Mouse (Mus musculus) regulatory T cell (primary cell): ENCODE measurements around the gene Scd3.

Experiments used
- in situ Hi-C: fragments of 300-600 bp; cut with MboI, MseI; formaldehyde crosslinking; loops from one replicate; pipeline ENCODE4 v1.15.1; 2025; ENCODE audit warnings: high pct_unique_total_duplicates

Gene Scd3

GRCm38 (mm10) chr19:44203015-44203564 lies at the start of gene Scd3:
Gene Scd3, plus strand, starts transcription at chr19:44203269.
- in situ Hi-C loops = no loop called here

GRCm38 (mm10) chr19:44153781-44154180 lies 49.3 kb upstream of the Scd3 start:
- in situ Hi-C loops = loop anchor here (10.0 kb wide), 1 partner anchor 1401 kb away; no protein-coding TSS in a partner anchor

GRCm38 (mm10) chr19:44157005-44157404 lies 46.1 kb upstream of the Scd3 start:
- in situ Hi-C loops = loop anchor here (10.0 kb wide), 1 partner anchor 1398 kb away; no protein-coding TSS in a partner anchor

- in situ Hi-C loops = loop anchor here (10.0 kb wide), 1 partner anchor 1395 kb away; no protein-coding TSS in a partner anchor
Observed at GRCm38 (mm10) chr19:44159386-44159785, 43.7 kb upstream of the Scd3 start.

GRCm38 (mm10) chr19:44161515-44161914 lies 41.6 kb upstream of the Scd3 start:
- in situ Hi-C loops = no loop called here

- in situ Hi-C loops = no loop called here
Observed at GRCm38 (mm10) chr19:44174835-44175234, 28.2 kb upstream of the Scd3 start.

- in situ Hi-C loops = no loop called here
Observed at GRCm38 (mm10) chr19:44176741-44177140, 26.3 kb upstream of the Scd3 start.

GRCm38 (mm10) chr19:44180502-44180901 lies 22.6 kb upstream of the Scd3 start:
- in situ Hi-C loops = no loop called here

GRCm38 (mm10) chr19:44183968-44184367 lies 19.1 kb upstream of the Scd3 start:
- in situ Hi-C loops = no loop called here

GRCm38 (mm10) chr19:44189056-44189455 lies 14.0 kb upstream of the Scd3 start:
- in situ Hi-C loops = no loop called here

GRCm38 (mm10) chr19:44192342-44192741 lies 10.7 kb upstream of the Scd3 start, which contains the start of gene Pkd2l1:
Gene Pkd2l1, minus strand, starts transcription at chr19:44192442.
- in situ Hi-C loops = loop anchor here (5.0 kb wide), 1 partner anchor 230 kb away; no protein-coding TSS in a partner anchor

GRCm38 (mm10) chr19:44193906-44194305 lies 9.2 kb upstream of the Scd3 start:
- in situ Hi-C loops = loop anchor here (5.0 kb wide), 1 partner anchor 228 kb away; no protein-coding TSS in a partner anchor

GRCm38 (mm10) chr19:44195138-44195537 lies 7.9 kb upstream of the Scd3 start:
- in situ Hi-C loops = loop anchor here (5.0 kb wide), 1 partner anchor 102 kb away; no protein-coding TSS in a partner anchor

GRCm38 (mm10) chr19:44197053-44197852 lies 5.8 kb upstream of the Scd3 start:
- in situ Hi-C loops = loop anchor here (5.0 kb wide), 1 partner anchor 100 kb away; no protein-coding TSS in a partner anchor

GRCm38 (mm10) chr19:44198494-44198893 lies 4.6 kb upstream of the Scd3 start:
- in situ Hi-C loops = loop anchor here (5.0 kb wide), 1 partner anchor 99 kb away; no protein-coding TSS in a partner anchor

- in situ Hi-C loops = loop anchor here (5.0 kb wide), 1 partner anchor 98 kb away; no protein-coding TSS in a partner anchor
Observed at GRCm38 (mm10) chr19:44198964-44199363, 4.1 kb upstream of the Scd3 start.

- in situ Hi-C loops = no loop called here
Observed at GRCm38 (mm10) chr19:44207079-44207478, 4.0 kb downstream of the Scd3 start.

- in situ Hi-C loops = no loop called here
Observed at GRCm38 (mm10) chr19:44215255-44215654, 12.2 kb downstream of the Scd3 start.

- in situ Hi-C loops = no loop called here
Observed at GRCm38 (mm10) chr19:44217958-44218525, 15.0 kb downstream of the Scd3 start.

GRCm38 (mm10) chr19:44225728-44226127 lies 22.7 kb downstream of the Scd3 start:
- in situ Hi-C loops = no loop called here

GRCm38 (mm10) chr19:44229776-44230175 lies 26.7 kb downstream of the Scd3 start:
- in situ Hi-C loops = no loop called here

- in situ Hi-C loops = no loop called here
Observed at GRCm38 (mm10) chr19:44230212-44230611, 27.1 kb downstream of the Scd3 start.
